Mouse (Mus musculus) brown adipose tissue, adult 24 weeks (tissue): ENCODE measurements at regions not wholly inside any gene's neighbourhood (a gene's known extent, or its start where the extent isn't known, plus 50 kb on each side); places are given as distances from the start of the nearest gene placed in this dataset.
A peak's percentile ranks its signal among the peaks of the same experiment; 100 is the strongest.

Source experiments
- H3K27ac ChIP-seq: fragments of 200-500 bp; replicated peaks from 2 replicates; pipeline ENCODE4 v1.5.1; 2012; ENCODE audit warnings: low read depth, mild to moderate bottlenecking, low read length
- H3K4me1 ChIP-seq: fragments of 200-500 bp; 2 replicates; pipeline ENCODE4 v1.6.1; 2012; ENCODE audit warnings: low read length, mixed read lengths; ENCODE audit not compliant: control insufficient read depth, insufficient read depth, insufficient read length
- H3K4me3 ChIP-seq: fragments of 200-500 bp; 2 replicates; pipeline ENCODE4 v1.5.1; 2012; ENCODE audit warnings: low read depth, mild to moderate bottlenecking, low read length, moderate library complexity; ENCODE audit not compliant: insufficient read depth

DNA sequence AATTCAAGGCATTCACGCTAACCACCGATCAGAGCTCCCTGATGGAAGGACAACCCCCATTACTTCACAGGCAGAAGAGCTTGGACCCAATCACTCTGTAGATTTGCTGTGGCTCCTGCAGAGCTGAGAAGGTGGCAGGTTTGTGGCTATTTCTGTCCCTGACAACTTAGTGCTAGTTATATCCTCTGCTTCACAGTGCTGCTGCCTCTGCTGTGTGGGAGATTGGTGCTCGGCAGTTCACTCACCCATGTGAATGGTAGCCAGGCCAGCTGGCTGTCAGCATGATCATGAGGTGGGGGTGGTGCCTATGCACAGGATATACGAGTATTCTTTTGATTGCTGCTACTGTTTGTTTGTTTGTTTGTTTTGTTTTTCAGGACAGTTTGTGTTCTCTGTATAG lies 113.9 kb downstream of the Gm10131 start:
- H3K4me3 ChIP-seq = no peak overlapping the region
- H3K27ac ChIP-seq = no peak overlapping the region
- no peaks in the 10 kb centered on the region; the same call in 1 of the 2 replicates for H3K4me1 ChIP-seq

DNA sequence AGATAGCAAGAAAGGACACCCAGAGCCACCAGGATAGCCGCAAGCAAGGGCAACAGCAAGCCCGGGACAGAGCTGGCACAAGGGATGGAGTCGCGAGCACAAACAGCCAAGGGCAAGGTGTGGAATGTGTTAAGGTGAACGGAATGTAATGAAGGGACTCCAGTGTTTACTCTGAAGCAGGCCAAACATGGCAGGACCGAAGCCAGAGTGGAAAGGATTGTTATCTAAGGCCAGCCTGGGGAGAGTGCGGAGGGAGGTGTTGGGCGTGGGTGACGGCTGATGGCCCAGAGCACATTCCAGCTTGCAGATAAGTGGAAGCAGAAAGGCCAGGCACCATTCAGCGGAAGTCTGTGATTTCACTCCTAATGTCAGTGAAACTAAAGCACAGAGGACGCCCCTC lies 118.6 kb downstream of the Gm10131 start:
- Histone ChIP-seq H3K4me1 (peaks cover under 1% of the 10 kb centered on the region), H3K4me3 (no peak overlapping the region), H3K27ac (no peak overlapping the region)

DNA sequence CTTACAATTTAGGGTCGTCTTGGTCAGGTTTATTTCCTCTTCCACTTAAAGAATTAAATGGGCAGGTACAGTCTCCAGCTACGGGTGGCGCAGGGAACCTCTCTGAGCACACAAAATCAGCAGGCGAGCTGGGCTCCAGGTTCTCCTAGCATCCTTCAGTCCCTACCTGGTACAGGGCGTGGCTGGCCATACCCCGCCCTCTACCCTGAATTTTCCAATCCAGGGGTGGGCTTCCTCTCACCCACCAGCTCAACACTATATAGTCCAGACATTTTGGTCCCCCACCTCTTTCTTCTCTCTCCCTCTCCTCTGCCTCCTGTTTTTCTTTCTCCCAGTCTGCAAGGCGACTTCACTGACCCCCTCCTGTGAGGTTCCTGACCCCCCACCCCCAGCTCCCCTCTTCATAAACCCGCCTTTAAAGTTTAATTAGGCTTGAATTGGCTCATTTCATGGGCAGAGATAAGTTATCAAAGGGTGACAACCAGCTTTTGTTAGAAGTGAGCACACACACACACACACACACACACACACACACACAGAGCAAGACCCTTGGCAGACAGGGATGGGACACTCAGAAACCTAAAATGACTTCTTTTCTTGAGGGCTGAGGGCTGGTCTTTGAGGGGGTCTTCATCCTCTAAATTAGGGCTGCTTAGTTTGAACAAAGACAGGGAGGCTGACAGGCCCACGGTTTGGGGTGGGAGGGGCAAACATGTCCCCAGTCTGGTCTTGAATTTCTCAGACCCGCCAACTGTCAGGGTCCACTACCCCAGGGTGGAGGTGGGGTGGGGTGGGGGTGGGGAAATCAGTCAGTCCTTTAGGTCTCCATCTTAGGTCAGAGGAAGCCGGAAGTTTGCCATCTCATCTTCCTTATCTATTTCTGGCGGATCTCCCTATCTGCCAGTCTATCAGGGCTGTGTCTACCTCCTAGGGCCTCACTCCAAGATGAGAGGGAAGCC lies 119.3 kb downstream of the Gm10131 start:
- Histone ChIP-seq H3K4me3 (no peak overlapping the region), H3K27ac (no peak overlapping the region), H3K4me1 (peaks cover 2% of the 10 kb centered on the region)

DNA sequence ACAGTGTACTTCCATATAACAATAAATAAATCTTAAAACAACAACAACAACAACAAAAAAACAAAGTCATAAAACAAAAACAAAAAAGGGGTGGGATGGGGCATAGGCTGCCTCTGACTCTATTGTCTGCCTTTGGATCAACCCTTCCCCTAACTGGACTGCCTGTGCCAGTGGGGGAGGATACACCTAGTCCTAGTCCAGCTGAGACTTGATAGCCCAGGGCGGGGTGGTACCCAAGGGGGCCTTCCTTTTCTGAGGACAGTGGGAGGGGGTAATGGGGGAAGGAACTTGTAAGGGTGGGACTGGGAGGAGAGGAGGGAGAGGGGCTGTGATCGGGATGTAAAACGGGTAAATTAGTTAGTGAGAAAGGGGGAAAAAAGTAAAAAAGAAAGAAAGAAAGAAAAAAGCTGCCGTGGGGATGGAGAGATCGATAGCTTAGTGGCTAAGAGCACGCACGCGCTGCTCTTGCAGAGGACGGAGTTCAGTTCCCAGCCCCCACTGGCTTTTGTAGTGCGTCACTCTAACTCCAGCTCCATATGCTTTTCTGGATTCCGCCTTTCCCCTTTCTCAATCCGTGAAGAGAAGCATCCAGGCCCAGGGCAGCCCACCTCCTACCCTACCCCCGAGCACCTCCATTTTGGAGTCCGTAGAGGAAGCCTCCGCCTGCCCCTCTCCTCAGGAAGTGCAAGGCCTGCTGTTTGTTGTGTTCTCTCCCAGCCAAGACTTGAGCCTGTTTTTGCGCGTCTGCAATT lies 120.2 kb downstream of the Gm10131 start:
- no peak overlapping the region for H3K4me3 ChIP-seq
- H3K4me1 ChIP-seq = peaks cover 2% of the 10 kb centered on the region
- no peak overlapping the region for H3K27ac ChIP-seq

DNA sequence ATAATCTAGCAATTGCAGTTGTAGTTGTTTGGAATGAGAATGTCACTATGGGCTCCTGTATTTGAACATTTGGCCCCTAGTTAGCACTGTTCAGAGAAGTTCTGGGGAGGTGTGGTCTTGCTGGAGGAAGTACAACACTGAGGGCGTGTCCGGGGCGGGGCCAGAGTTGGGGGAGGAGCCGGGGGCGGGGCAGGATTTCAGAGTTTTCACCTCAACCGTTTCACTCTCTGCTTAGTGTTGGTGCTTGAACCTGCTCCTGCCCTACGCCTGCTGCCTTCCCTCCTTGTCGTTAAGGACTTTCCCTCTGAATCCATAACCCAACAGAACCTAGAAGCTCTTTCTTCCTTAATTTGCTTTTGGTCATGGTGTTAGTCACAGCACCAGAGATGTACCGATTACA lies 121.5 kb downstream of the Gm10131 start:
- peaks cover 2% of the 10 kb centered on the region for H3K4me1 ChIP-seq
- no peak overlapping the region for H3K27ac ChIP-seq
- H3K4me3 ChIP-seq = no peak overlapping the region

DNA sequence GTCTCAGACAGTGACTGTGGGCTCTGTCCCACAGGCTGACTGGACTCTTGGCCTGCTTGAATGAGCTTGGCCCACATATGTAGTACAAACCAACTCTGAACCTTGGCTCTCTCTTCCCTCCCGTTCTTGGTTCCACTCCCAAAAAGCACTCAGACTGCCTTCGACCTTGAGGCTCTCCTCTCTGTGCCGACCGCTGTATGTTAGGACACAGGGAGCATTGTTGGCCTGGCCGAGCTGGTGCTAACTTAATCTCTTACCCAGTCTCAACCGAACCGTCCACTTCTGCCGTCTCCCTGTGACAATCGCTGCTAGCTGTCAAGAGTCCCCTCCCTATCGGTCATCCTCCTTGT lies 123.8 kb downstream of the Gm10131 start:
- peak overlapping the region; percentile 87 for H3K27ac ChIP-seq
- peaks cover 2% of the 10 kb centered on the region for H3K4me1 ChIP-seq
- no peak overlapping the region for H3K4me3 ChIP-seq

DNA sequence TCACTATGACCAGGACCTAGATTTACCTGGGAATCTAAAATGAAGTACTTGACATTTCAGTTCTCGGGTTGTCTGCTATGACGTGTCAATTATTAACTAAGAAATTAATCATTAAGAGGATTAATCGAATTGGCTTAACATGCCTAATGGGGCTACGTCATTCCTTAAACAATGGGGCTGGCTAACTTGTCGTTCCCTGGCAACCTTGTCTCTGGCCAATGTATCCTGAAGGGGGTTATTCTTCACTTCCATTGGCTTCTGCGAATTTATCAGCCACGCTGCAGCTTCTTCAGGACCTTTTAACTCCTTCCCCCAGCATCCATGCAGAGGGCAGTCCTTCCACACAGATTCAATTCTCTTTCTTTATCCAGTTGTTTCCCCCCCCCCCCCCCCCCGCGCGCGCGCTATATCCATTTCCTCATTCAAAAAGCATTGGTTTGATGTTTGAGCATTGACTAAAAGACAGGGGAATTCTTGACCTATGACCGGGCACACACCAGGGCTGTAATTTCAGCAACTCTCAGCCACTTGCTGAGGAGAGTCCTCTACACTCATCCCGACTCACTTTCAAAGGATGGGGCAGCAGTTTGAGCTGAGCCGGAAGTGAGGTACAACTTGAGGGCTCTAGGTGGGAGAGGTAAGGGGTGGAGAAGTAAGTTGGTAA lies 124.3 kb downstream of the Gm10131 start:
- Histone ChIP-seq H3K4me1 (peaks cover 2% of the 10 kb centered on the region; the same call in 1 of the 2 replicates), H3K27ac (peak overlapping the region; percentile 87), H3K4me3 (no peak overlapping the region)

DNA sequence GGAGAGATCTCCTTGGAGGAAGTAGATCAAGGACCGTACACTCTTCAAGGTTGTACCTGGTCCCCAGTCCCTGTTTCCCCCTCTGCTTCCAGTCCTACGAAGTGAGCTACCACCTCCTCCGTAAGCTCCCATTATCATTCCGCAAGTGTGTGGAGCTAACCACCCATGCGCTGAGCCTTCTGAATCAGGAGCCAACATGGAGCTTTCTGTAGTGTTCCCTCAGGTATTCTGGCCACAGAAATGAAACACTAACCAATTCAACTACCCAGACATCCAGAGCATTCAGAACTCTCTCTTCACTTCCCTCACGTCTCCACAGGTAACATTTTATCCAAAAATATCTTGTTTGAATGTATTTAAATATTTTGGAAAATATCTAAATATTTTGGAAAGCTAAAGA lies 124.9 kb downstream of the Gm10131 start:
- Histone ChIP-seq H3K27ac (no peak overlapping the region), H3K4me3 (no peak overlapping the region)

DNA sequence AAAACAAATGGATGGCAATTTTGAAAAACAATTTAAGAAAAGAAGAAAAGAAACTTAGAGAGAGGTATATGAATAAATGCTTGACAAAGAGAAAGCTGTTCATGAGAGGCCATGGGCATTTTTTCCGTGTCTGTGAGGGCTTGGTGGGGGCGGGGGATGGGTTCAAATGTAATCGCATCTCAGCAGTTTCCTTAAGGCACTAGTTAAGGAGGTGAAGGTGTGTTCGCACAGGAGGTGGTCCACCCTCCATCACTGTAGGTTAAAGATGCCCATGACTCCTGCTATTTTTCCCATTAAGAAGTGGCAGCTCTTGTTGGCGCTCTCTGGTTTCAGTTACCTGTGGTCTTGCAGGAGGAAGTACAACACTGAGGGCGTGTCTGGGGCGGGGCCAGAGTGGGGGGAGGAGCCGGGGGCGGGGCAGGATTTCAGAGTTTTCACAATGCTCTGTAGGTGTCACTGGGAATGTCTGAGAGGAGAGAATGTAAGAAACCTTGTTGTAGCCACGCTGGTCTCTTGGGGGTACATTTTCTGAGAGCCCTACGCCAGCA lies 126.0 kb downstream of the Gm10131 start:
- H3K4me1 ChIP-seq = peaks cover 2% of the 10 kb centered on the region; the same call in 1 of the 2 replicates
- H3K4me3 ChIP-seq = no peak overlapping the region
- H3K27ac ChIP-seq = no peak overlapping the region

More for the DNA sequence above, 124.9 kb downstream of the Gm10131 start:
- peaks cover 2% of the 10 kb centered on the region; the same call in 1 of the 2 replicates for H3K4me1 ChIP-seq

DNA sequence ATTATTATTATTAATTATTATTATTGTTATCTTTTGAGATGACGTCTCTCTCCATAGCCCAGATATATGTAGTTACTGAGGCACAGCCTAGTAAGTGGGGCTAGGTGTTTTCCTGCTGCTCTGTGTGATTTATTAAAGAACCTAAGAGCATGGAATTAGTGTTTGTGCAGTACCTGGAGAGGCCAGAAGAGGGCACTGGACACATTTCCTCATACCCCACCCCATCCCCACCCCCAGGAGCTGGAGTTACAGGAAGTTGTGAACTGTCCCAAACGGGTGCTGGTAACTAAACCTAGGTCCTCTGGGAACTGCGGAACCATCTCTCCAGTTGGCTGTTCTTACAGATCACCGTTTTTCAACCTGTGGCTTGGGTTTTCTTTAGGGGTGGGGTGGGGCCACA lies 129.9 kb downstream of the Gm10131 start:
- Histone ChIP-seq H3K27ac (no peak overlapping the region), H3K4me1 (peaks cover 11% of the 10 kb centered on the region; the same call in 1 of the 2 replicates), H3K4me3 (no peak overlapping the region)

DNA sequence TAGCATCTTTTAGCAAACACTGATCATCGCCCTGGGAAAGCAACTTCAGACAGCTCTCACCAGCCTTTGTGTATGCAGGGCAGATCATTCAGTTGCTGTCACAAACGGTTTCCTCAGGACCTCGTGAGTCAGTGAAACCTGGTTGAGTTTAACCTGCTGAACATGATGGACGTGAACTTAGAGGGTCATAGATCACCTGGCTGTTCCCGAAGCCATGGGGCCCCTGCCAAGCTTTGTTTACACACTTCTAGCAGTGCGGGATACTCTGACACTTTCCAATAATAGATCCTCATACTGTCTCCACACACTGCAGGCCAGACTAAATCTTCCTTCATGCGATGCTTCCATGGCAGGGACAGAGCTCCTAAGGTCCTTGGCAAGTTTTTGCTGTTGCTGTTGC lies 130.5 kb downstream of the Gm10131 start:
- Histone ChIP-seq H3K27ac (no peak overlapping the region), H3K4me3 (no peak overlapping the region), H3K4me1 (peaks cover 11% of the 10 kb centered on the region; the same call in 1 of the 2 replicates)
